Mouse (Mus musculus) frontal cortex, adult 2 months (tissue): ENCODE measurements around the gene Trip13. TPM values are rescaled to one million over a fixed set of nuclear protein-coding genes. Genes with fewer than 3 reads are reported as not detected.

Experiments used
- DNase-seq, 2 experiments: peaks; one replicate each; pipeline ENCODE4 v3.0.0; 2022; ENCODE audit warnings: low spot score in 1 of 2; ENCODE audit errors: extremely low spot score in 1 of 2
- polyA plus RNA-seq: library from polyadenylated mRNA; depleted of rRNA; stranded (reverse); fragments of >200 nt; gene quantifications from 2 replicates; pipeline ENCODE4 v1.2.3, GENCODE M21; 2012; rRNA removed

Gene Trip13
- 0.84 and 1.2 TPM in 2 replicates for polyA plus RNA-seq

- peak; percentile 61 to 86 for DNase-seq
These were observed at the start of gene Trip13, which contains the start of gene Brd9 for GRCm38 (mm10) chr13:73937321-73938176. TSS of gene Trip13 (minus strand) at chr13:73937784. TSS of gene Brd9 (plus strand) at chr13:73937811.

DNA sequence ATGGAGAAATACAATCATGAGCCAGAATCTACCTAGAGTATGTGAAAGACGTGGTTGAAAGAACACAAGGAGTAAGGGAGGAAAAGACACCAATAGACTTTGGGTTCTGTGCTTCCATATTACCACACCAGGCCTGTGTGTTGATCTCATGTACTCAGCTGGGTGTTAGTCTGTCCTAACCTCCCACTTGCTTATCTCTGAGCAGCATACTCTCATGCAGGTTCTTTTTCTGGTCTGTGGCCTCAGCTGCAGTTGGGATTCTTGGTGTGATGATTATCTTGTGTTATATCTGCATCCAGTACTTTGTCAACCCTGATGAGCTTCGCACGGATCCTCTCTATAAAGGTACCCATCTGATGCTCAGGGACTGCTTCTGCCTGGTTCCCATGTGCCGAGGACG, 39.4 kb upstream of the Trip13 start:
- no peak for DNase-seq

DNA sequence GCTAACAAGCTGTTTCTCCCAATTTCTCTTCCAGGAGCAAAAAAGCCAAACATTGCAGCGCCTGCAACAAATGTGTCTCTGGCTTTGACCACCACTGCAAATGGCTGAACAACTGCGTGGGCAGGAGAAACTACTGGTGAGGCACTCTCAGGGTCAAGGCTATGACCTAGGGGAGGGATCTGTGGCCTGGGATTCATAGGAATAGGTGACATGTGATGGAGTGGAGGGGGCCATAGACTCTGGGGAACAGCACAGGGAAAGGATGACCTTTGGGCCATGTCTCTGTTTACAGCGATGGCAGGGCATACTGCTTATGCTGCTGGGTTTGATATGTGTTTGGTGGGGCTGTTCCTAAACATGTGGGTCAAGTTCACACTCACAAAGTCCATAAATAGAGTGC, 36.9 kb upstream of the Trip13 start:
- DNase-seq = no peak

GRCm38 (mm10) chr13:73970545-73971448, 33.2 kb upstream of the Trip13 start:
- DNase-seq = peak in 1 of 2 experiments; percentile 79

DNA sequence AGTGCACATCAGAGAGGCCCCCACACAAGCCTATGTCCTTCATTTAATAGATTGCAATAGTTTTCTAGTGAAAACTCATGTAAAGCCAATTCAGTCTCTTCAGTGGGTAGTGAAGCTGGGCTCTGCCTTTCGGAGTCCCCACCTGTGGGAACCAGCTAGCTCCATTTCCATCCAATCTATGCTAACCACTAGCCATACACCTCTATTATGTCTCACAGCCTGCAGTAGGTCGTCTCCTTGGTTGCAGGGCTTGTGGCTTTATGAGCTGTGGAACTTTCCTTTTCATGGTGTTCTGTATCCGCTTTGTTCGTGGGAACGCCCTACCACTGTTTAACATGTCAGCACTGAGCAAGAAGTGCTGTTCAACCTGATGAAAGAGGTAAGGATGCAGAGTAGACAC, 26.0 kb upstream of the Trip13 start, which contains the start of gene Zdhhc11:
Zdhhc11 (plus strand) TSS at position 301 of the 400 bp plus-strand sequence.
- no peak for DNase-seq

- DNase-seq = no peak
These were observed 23.6 kb upstream of the Trip13 start for GRCm38 (mm10) chr13:73961177-73961576.

DNA sequence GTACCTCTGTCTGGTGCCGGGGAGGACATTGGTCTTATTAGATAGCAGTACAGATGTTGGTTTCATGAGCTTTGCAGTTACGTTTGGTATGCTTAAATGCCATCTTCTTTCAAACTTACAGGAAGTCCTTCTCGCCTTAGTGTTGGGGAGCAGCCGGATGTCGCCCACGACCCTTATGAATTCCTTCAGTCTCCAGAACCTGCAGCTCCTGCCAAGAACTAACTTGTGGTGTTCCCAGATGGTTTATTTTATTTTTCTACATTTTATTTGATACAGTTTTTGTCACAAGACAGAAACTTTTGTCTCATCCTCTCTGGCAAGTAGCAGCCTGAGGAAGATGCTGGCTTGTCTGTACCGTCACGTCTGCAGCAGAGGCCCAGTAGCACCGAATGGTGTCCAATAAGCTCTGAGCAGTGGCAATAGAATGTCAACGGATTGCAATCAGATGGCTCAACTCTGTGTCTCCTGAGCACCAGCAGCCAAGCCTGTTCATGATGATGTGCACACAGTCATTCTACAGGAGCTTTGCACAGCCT, 22.6 kb upstream of the Trip13 start:
- peak in 1 of 2 experiments; percentile 53 for DNase-seq

GRCm38 (mm10) chr13:73955531-73955930, 17.9 kb upstream of the Trip13 start:
- no peak for DNase-seq

DNA sequence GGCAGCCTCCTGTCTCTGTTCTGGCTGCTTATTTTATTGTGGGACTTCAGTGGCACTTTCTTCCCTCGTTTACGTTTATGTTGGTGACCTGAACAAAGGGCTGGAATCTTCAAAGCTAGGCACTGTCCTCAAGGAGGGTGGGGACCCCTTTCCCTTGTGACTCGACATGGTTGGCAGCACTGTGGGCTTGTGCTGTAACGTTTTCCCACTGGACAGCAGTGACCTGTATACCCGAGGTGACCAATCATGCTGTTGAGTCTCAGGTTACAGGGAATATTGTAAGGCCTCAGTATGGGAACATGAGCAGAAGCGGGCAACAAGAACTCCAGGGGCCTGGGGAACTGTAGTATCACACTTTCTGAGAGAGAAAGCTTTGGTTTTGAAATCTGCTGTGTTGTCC, 17.1 kb upstream of the Trip13 start:
- no peak for DNase-seq

GRCm38 (mm10) chr13:73953551-73954130, 16.1 kb upstream of the Trip13 start:
- peak in 1 of 2 experiments; percentile 55 for DNase-seq

GRCm38 (mm10) chr13:73944606-73945005, 7.0 kb upstream of the Trip13 start:
- DNase-seq = no peak

GRCm38 (mm10) chr13:73939101-73939500, 1.5 kb upstream of the Trip13 start:
- DNase-seq = no peak

DNA sequence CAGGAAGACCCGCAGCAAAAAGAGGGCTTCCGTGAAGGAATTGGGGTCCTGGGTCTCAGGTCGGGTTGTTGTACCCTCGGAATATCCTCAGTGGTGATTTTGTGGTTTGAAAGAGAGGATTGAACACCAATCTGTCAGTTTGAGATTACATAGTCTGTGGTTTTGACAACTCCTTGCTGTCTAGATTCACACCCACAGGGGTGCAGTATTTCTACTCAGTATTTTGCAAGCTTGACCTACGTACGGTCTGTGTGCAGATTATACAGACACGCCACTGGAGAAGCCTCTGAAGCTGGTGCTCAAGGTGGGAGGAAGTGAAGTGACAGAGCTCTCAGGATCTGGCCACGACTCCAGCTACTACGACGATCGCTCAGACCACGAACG, 585 bp upstream of the Trip13 start:
- no peak for DNase-seq

DNA sequence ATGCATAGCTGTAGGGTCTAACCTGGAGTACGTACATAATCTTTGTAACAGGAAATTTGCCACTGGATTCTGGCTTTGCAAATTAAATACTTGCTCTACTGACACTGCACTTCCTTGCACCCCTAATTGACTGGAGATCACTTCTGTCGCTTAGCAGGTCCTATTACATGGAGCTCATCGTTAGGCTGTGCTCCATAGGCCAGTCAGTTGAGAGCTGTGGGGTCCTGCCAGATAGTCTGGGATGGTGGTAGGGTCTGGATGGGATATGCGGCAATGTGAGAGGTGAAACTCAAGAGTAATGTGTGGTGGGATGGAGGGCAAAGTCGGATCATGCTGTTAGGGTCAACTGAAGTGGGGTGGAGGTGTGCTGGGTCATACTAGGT, 655 bp downstream of the Trip13 start:
- DNase-seq = no peak

DNA sequence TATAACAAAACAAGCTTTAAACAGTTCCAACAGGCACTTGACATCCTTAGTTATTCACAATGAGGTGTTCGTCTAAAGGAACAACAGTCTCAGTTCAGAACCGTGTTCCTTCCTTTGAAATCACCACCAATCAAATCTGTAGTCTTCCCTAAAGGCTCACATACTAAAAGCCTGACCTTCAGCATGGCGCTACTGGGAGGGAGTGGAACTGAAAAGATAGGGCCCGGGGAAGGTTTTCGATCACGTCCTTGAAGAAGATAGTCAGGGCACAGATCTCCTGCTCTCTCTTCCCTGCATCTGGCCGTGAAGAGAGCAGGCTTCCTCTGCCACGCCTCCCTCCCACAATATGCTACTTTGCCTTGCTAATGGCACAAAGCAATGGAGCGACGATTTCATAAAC, 5.4 kb downstream of the Trip13 start:
- DNase-seq = no peak

- no peak for DNase-seq
These were observed 24.5 kb downstream of the Trip13 start for GRCm38 (mm10) chr13:73913066-73913465.

GRCm38 (mm10) chr13:73907683-73908412, 29.7 kb downstream of the Trip13 start:
- DNase-seq = peak in 1 of 2 experiments; percentile 76

DNA sequence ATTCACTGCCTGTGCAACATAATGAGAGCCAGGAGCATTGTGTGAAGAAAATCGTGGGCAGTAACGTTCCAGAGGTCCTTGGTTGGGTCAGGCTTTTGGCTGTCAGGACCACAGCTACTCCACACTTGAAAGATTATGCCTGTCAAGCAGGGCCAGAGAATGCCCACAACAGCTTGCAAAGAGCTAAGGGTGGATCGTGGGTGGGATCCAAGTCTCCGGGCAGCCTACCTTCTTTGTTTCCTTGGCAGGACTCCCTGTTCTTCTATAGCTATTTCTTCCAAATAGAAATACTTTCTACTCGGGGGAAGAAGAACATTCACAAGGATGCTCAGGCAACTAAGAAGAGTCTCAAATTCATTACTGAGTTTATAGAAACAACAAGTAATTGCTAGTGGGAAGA, 30.4 kb downstream of the Trip13 start:
- DNase-seq = peak in 1 of 2 experiments; percentile 13

DNA sequence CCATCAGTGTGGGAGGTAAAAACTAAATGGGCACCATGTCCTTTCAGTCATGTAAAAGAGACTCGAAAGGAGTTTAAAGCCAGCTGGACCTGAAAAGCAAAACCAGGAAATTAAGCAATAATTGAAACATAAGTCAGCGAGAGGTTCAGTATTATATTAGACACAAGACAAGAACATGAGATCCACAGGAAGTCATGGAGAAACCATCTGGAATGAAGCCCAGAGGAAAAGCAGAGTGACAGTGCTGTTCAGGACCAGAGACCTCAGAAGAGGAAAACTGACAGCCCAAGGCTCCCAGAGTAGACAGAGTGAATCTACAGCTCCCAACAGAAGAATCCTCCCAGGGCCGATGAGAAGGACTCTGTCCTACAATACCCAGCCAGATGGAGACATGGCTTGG, 40.0 kb downstream of the Trip13 start:
- no peak for DNase-seq
